Mouse (Mus musculus) central nervous system, embryonic 14 days (tissue): Measurements from ENCODE around the gene Nsf. TPM values are rescaled to one million over a fixed set of nuclear protein-coding genes. Genes with fewer than 3 reads are reported as not detected.

Source experiments
- polyA plus RNA-seq: library from polyadenylated mRNA; depleted of rRNA; stranded (reverse); fragments of >200 nt; gene quantifications from 2 replicates; pipeline ENCODE4 v1.2.3, GENCODE M21; 2012; rRNA removed

Nsf gene
- polyA plus RNA-seq: 77.8 and 88.1 TPM in 2 replicates

GRCm38 (mm10) chr11:103953896-103954292 lies at the start of gene Nsf:
TSS of gene Nsf (minus strand) at chr11:103954056.

DNA sequence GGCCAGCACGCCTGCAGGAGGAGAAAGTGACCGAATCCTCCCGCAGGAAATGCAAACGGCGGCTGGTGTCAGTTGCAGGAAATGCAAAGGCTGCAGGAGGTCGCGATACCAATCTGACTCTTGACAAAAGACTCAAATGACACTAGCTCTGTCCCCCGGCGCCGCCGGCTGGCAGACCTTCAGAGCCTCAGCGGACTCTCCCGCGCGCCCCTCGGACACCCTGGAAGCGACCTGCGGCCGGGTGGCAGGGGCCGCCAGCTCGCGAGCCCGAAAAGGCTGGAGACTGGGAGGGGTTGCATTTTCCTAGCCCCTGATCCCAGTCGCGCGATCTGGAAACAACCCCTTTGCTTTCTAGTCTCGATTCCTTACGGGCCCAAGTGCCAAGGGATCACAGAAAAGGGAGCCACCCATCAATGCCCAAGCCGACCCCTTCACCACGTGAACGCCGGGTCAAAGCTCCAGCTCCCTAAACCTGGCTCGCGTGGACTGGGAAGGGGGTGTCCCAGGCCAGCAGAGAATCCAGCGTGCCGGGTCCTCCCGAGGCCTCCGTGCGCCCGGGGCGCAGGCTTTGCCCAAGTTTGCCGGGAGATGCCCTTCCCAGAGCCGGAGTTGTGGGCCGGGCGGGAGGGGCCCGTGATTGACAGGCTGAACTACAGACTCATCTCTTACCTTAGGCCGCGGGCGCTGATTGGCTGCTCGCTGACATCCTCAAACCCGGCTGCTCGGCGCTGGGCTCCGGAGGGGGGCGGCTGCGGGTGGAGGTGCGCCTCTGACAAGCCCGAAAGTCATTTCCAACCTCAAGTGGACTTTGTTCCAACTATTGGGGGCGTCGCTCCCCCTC lies 180.2 kb downstream of the Nsf start, which contains the start of gene Wnt3:
TSS of gene Wnt3 (plus strand) at position 764 of the 841 bp plus-strand sequence.

Other genes starting within 250 kb of the Nsf start
- gene Wnt9b, start 204.2 kb downstream of the Nsf start, polyA plus RNA-seq: 0.21 and 0.40 TPM in 2 replicates
- gene Wnt3, start 179.9 kb downstream of the Nsf start, polyA plus RNA-seq: 6.7 and 7.5 TPM in 2 replicates
- 113 and 118 TPM in 2 replicates for gene Arf2, start 12.7 kb upstream of the Nsf start, polyA plus RNA-seq
- gene Crhr1, start 178.8 kb upstream of the Nsf start, polyA plus RNA-seq: 6.0 and 6.2 TPM in 2 replicates
- not detected in 2 replicates for gene Sppl2c, start 232.3 kb upstream of the Nsf start, polyA plus RNA-seq